Mouse (Mus musculus): Measurements from ENCODE around the gene Dusp9. TPM values are rescaled to one million over a fixed set of nuclear protein-coding genes. Genes with fewer than 3 reads are reported as not detected.
A peak's percentile ranks its signal among the peaks of the same experiment; 100 is the strongest.

Dusp9 gene
- polyA plus RNA-seq (2015; fragmentation: Nextera tagmentation; extraction: Ambion mirVana), result 0.43 and 0.46 TPM in 2 replicates

- peaks cover 61% of the 10 kb centered on the region for H3K27me3 ChIP-seq (replicated peaks)
- no peaks in the 10 kb centered on the region for H3K9me3 ChIP-seq
- no peak within 1 kb of the TSS for H3K27ac ChIP-seq
- no peaks in the 10 kb centered on the region for H3K36me3 ChIP-seq (replicated peaks)
- no peak within 1 kb of the TSS for H3K9ac ChIP-seq
- peak within 1 kb of the TSS; percentile 51 for H3K4me2 ChIP-seq
- peak within 1 kb of the TSS; percentile 26 for H3K4me3 ChIP-seq
- peaks cover 21% of the 10 kb centered on the region; the same call in 1 of the 2 replicates for H3K4me1 ChIP-seq
- peak; percentile 74 for ATAC-seq (replicated peaks)
- WGBS, result 13% methylated on average over 28 of the region's 28 CpGs
These were observed at the start of gene Dusp9 for GRCm38 (mm10) chrX:73639255-73639675. Gene Dusp9, plus strand, starts transcription at chrX:73639419.

DNA sequence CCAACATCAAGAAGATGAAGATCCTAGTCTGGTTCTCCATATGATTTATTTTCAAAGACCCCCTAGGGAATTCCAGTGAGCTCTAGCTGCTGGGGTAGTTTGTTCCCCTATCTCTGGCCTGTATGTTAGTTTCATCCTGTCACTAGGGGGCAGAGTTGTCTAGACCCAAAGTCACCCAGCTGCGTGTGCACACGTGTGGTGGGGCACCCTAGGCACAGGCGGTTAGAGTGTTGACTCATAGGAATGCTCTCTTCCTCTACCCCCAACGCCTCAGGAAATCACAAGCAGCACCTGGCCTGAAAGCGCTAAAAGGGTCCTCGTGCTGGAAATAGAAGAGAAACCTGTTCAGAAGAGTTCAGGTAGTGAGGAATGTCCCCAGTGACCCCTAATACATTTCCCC lies 46.0 kb upstream of the Dusp9 start:
- no peak overlapping the region for H3K27ac ChIP-seq
- H3K4me1 ChIP-seq, result no peaks in the 10 kb centered on the region
- WGBS, result 23% methylated on average over 6 of the region's 6 CpGs
- H3K9me3 ChIP-seq, result no peaks in the 10 kb centered on the region
- no peaks in the 10 kb centered on the region for H3K36me3 ChIP-seq (replicated peaks)
- no peak for ATAC-seq (replicated peaks)
- no peak overlapping the region for H3K4me3 ChIP-seq
- no peak overlapping the region for H3K4me2 ChIP-seq
- no peak overlapping the region for H3K9ac ChIP-seq
- H3K27me3 ChIP-seq (replicated peaks), result no peaks in the 10 kb centered on the region

GRCm38 (mm10) chrX:73594451-73595121 lies 44.6 kb upstream of the Dusp9 start:
- H3K27me3 ChIP-seq (replicated peaks), result no peaks in the 10 kb centered on the region
- no peak overlapping the region for H3K9ac ChIP-seq
- H3K4me2 ChIP-seq, result no peak overlapping the region
- no peak overlapping the region for H3K27ac ChIP-seq
- H3K4me1 ChIP-seq, result no peaks in the 10 kb centered on the region
- H3K4me3 ChIP-seq, result no peak overlapping the region
- WGBS, result 43% methylated on average over 12 of the region's 12 CpGs
- ATAC-seq (replicated peaks), result no peak
- no peaks in the 10 kb centered on the region for H3K36me3 ChIP-seq (replicated peaks)
- H3K9me3 ChIP-seq, result no peaks in the 10 kb centered on the region

DNA sequence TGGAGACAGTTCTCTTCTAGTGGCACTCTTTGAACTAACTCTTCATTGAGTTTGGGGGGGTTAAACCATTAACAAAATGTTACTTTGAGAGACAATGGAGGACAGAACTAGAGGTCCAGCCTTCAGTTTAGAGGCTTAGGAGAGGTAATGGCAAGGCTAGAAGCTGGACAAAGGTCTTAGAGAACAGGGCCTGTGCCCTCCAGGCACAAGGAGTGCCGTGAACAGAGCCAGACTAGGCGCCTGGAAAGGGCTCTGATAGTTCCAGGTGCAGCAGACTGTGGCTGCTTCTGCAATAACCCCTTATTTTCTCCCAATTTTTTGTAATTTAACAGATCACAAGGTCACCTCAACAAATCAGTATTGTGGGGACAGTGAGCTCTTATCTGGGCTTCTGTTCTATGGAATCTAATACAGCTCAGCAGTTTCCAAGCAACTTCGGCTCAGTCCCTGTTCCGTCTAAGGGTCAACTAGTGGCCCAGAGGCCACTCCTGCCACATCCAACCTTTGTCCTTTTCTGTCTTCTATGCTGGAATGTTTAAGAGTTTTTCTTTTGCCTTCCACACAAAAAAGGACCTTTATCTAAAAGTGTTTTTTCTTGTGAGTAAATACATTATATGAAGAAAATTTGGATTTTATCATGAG lies 43.8 kb upstream of the Dusp9 start:
- WGBS, result 74% methylated on average over 4 of the region's 4 CpGs
- Histone ChIP-seq H3K4me2 (no peak overlapping the region), H3K9ac (no peak overlapping the region), H3K4me3 (no peak overlapping the region), H3K27me3 (replicated peaks) (no peaks in the 10 kb centered on the region), H3K36me3 (replicated peaks) (no peaks in the 10 kb centered on the region), H3K9me3 (no peaks in the 10 kb centered on the region), H3K4me1 (no peaks in the 10 kb centered on the region), H3K27ac (no peak overlapping the region)
- ATAC-seq (replicated peaks), result no peak

DNA sequence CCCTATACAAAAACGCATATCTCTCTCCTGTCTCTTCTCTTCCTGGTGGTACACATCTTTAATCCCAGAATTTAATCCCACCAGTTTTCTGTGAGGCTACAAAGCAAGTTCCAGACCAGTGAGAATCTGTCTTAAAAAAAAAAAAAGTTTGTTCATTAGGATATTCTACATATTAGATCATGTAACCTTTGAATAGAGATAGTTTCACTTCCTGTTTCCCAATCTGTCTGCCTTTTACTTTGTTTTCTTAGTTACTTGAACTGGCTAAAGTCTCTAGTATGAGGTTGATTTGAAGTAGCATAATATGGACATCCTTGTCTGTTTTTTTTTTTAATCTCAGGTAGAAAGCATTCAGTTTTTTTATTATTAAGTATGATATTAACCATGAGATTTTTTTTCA lies 37.8 kb upstream of the Dusp9 start:
- Histone ChIP-seq H3K27me3 (replicated peaks) (no peaks in the 10 kb centered on the region), H3K4me3 (no peak overlapping the region), H3K4me1 (no peaks in the 10 kb centered on the region), H3K9ac (no peak overlapping the region), H3K36me3 (replicated peaks) (no peaks in the 10 kb centered on the region), H3K4me2 (no peak overlapping the region), H3K27ac (no peak overlapping the region), H3K9me3 (no peaks in the 10 kb centered on the region)
- ATAC-seq (replicated peaks), result no peak
- 78% methylated on average over 1 of the region's 1 CpGs for WGBS

GRCm38 (mm10) chrX:73613665-73614064 lies 25.6 kb upstream of the Dusp9 start:
- 61% methylated on average over 4 of the region's 4 CpGs for WGBS
- H3K4me3 ChIP-seq, result no peak overlapping the region
- no peak overlapping the region for H3K4me2 ChIP-seq
- H3K27me3 ChIP-seq (replicated peaks), result no peaks in the 10 kb centered on the region
- ATAC-seq (replicated peaks), result no peak
- H3K4me1 ChIP-seq, result no peaks in the 10 kb centered on the region
- H3K27ac ChIP-seq, result no peak overlapping the region
- no peaks in the 10 kb centered on the region for H3K9me3 ChIP-seq
- no peaks in the 10 kb centered on the region for H3K36me3 ChIP-seq (replicated peaks)
- no peak overlapping the region for H3K9ac ChIP-seq

- H3K4me1 ChIP-seq, result no peaks in the 10 kb centered on the region
- H3K4me3 ChIP-seq, result no peak overlapping the region
- no peaks in the 10 kb centered on the region for H3K27me3 ChIP-seq (replicated peaks)
- no peaks in the 10 kb centered on the region for H3K36me3 ChIP-seq (replicated peaks)
- H3K9ac ChIP-seq, result no peak overlapping the region
- H3K4me2 ChIP-seq, result no peak overlapping the region
- ATAC-seq (replicated peaks), result no peak
- H3K9me3 ChIP-seq, result no peaks in the 10 kb centered on the region
- 92% methylated on average over 1 of the region's 1 CpGs for WGBS
- no peak overlapping the region for H3K27ac ChIP-seq
These were observed 23.3 kb upstream of the Dusp9 start for GRCm38 (mm10) chrX:73615876-73616275.

GRCm38 (mm10) chrX:73619401-73619800 lies 19.8 kb upstream of the Dusp9 start:
- Histone ChIP-seq H3K36me3 (replicated peaks) (no peaks in the 10 kb centered on the region), H3K27me3 (replicated peaks) (no peaks in the 10 kb centered on the region), H3K4me3 (no peak overlapping the region), H3K9ac (no peak overlapping the region), H3K4me2 (no peak overlapping the region), H3K27ac (no peak overlapping the region), H3K9me3 (no peaks in the 10 kb centered on the region), H3K4me1 (no peaks in the 10 kb centered on the region)
- no peak for ATAC-seq (replicated peaks)

- H3K4me2 ChIP-seq, result no peak overlapping the region
- no peaks in the 10 kb centered on the region for H3K9me3 ChIP-seq
- 94% methylated on average over 2 of the region's 2 CpGs for WGBS
- H3K4me3 ChIP-seq, result no peak overlapping the region
- no peak for ATAC-seq (replicated peaks)
- H3K27ac ChIP-seq, result no peak overlapping the region
- H3K36me3 ChIP-seq (replicated peaks), result no peaks in the 10 kb centered on the region
- no peaks in the 10 kb centered on the region for H3K27me3 ChIP-seq (replicated peaks)
- no peaks in the 10 kb centered on the region for H3K4me1 ChIP-seq
- H3K9ac ChIP-seq, result no peak overlapping the region
These were observed 19.3 kb upstream of the Dusp9 start for GRCm38 (mm10) chrX:73619890-73620289.

GRCm38 (mm10) chrX:73626981-73627380 lies 12.2 kb upstream of the Dusp9 start:
- H3K36me3 ChIP-seq (replicated peaks), result no peaks in the 10 kb centered on the region
- no peak for ATAC-seq (replicated peaks)

GRCm38 (mm10) chrX:73635425-73635824 lies 3.8 kb upstream of the Dusp9 start:
- Histone ChIP-seq H3K4me1 (peaks cover 21% of the 10 kb centered on the region; the same call in 1 of the 2 replicates), H3K27ac (no peak overlapping the region), H3K36me3 (replicated peaks) (no peaks in the 10 kb centered on the region), H3K4me3 (peak overlapping the region; percentile 25), H3K27me3 (replicated peaks) (peaks cover 51% of the 10 kb centered on the region), H3K4me2 (peak overlapping the region; percentile 48), H3K9ac (no peak overlapping the region), H3K9me3 (no peaks in the 10 kb centered on the region)
- WGBS, result 19% methylated on average over 19 of the region's 19 CpGs
- no peak for ATAC-seq (replicated peaks)

More at GRCm38 (mm10) chrX:73626981-73627380, 12.2 kb upstream of the Dusp9 start:
- Histone ChIP-seq H3K9ac (no peak overlapping the region), H3K27ac (no peak overlapping the region), H3K4me1 (no peaks in the 10 kb centered on the region), H3K27me3 (replicated peaks) (no peaks in the 10 kb centered on the region), H3K4me3 (no peak overlapping the region), H3K9me3 (no peaks in the 10 kb centered on the region), H3K4me2 (no peak overlapping the region)

- Histone ChIP-seq H3K9me3 (no peaks in the 10 kb centered on the region), H3K27ac (no peak overlapping the region), H3K4me3 (peak overlapping the region; percentile 36), H3K36me3 (replicated peaks) (no peaks in the 10 kb centered on the region), H3K4me2 (peak overlapping the region; percentile 85), H3K9ac (peak overlapping the region; percentile 22; the same call in 1 of the 2 replicates), H3K4me1 (peaks cover 21% of the 10 kb centered on the region; the same call in 1 of the 2 replicates), H3K27me3 (replicated peaks) (peaks cover 62% of the 10 kb centered on the region)
- WGBS, result 19% methylated on average over 19 of the region's 19 CpGs
- no peak for ATAC-seq (replicated peaks)
These were observed 1.8 kb upstream of the Dusp9 start for GRCm38 (mm10) chrX:73637415-73637814.
